Mouse (Mus musculus): ENCODE data around the gene Gfpt2.

DNA sequence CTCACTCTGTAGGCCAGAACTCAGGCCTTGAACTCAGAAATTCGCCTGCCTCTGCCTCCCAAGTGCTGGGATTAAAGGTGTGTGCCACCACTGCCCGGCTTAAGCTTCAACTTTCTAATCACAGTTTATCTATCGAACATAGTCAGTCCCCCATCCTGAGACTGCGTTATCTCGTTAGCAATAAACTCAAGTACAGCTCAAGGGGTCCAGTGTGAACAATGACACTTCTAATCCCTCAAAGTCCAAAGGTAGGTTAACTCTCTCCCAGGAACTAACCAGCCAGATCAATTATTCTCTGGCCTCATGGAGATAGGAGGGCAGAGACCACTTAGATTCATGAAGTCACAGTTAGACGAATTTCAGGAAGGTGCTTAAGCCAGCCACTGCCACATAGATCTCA lies 40.3 kb downstream of the Gfpt2 start:
- no peak for TF ChIP-seq POLR2AphosphoS2 (IDR thresholded peaks at IDR 0.05; ENCODE audit: low read depth, low read length)
- no peak for TF ChIP-seq EP300 (IDR thresholded peaks at IDR 0.05; ENCODE audit: low read length)
- TF ChIP-seq BHLHE40 (IDR thresholded peaks at IDR 0.05; ENCODE audit: low read depth, low read length) = no peak
- no peak for TF ChIP-seq TCF12 (IDR thresholded peaks at IDR 0.05; ENCODE audit: low read depth, low read length)
- no peak for TF ChIP-seq RCOR1 (conservative IDR thresholded peaks at IDR 0.05; ENCODE audit: low read depth, low read length)

All from CH12.LX (cell line).